Mouse (Mus musculus) mature B cell (primary cell): ENCODE measurements around the gene Hoxa9.

ENCODE experiments used
- in situ Hi-C: fragments of 300-500 bp; cut with MboI; formaldehyde crosslinking; loops from 2 replicates; pipeline ENCODE4 v1.14.3; 2019

Hoxa9 gene

DNA sequence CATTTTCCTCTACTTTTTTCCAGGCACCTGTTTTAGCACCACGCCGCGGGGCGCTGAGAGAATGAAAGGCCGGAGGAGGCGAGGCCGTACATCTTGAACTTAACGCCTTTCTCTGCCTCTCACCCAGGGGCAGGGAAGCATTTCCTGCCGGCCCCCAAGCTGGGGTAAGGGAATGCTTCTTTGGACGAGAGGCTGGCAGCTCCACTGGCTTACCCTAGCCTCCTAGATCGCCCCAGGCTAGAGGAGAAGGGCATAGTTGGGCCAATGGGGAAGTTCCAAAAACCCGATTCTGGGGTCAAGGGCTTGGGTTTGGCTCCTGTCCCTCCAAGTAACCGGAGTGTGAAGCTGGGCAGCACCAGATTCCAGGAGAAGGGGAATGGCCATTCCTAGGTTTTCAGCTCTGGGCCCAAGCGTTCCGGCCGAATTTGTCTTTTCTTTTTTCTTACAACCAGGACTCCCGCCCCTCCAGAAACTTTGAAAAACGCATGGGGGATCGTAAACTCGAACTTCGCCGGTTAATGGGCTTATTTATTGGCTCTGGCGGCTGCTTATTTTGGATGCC lies 2.2 kb upstream of the Hoxa9 start:
- in situ Hi-C loops = loop anchor here (25.0 kb wide), 1 partner anchor 1421 kb away; no protein-coding TSS in a partner anchor

DNA sequence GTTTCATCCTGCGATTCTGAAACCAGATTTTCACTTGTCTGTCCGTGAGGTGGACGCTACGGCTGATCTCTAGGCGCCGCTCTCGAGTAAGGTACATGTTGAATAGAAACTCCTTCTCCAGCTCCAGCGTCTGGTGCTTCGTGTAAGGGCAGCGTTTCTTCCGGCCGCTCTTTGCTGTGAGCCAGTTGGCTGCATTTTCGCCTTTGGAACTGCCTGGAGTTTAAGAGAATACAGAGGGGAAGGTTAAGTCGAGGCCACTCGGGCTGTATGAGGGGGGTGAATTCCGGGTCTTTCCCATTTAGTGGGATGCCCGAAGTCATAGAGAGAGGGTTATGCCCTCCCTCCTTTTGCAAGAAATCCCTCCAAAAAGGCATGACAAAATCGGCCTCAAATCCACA lies 1.7 kb upstream of the Hoxa9 start:
- in situ Hi-C loops = loop anchor here (25.0 kb wide), 1 partner anchor 1420 kb away; no protein-coding TSS in a partner anchor

DNA sequence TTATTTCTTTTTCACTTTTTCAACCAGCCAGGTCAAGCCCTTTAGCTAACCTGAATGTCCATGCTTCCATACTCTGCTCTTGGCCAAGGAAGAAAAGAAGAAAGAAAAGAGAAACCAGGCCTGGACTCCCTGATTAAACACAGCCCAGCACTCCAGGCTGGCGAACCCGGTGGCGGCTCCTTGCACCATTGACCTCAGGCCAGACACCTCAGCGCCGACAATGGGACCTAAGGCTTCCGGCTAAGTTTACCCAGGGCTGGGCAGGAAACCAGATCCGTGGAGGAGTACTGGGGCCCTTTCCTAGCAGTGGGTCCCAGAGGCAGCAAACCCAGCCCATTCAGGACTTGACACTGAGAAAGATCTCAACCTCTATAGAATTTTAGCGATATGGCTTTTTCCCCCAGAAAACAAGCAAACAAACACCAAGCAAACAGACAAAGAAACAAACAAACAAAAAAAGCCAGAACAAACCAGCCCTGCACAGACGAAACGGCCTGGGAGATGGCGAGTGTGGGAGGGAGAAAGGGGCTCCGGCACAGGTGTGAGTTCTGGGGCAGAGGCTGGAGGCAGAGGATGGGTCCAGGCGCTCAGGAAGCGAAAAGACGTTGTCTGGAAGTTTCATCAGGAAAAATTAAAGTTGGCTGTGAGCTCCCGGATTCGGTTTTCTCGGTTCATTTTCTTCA lies 1.1 kb upstream of the Hoxa9 start:
- in situ Hi-C loops = loop anchor here (25.0 kb wide), 1 partner anchor 1420 kb away; no protein-coding TSS in a partner anchor

DNA sequence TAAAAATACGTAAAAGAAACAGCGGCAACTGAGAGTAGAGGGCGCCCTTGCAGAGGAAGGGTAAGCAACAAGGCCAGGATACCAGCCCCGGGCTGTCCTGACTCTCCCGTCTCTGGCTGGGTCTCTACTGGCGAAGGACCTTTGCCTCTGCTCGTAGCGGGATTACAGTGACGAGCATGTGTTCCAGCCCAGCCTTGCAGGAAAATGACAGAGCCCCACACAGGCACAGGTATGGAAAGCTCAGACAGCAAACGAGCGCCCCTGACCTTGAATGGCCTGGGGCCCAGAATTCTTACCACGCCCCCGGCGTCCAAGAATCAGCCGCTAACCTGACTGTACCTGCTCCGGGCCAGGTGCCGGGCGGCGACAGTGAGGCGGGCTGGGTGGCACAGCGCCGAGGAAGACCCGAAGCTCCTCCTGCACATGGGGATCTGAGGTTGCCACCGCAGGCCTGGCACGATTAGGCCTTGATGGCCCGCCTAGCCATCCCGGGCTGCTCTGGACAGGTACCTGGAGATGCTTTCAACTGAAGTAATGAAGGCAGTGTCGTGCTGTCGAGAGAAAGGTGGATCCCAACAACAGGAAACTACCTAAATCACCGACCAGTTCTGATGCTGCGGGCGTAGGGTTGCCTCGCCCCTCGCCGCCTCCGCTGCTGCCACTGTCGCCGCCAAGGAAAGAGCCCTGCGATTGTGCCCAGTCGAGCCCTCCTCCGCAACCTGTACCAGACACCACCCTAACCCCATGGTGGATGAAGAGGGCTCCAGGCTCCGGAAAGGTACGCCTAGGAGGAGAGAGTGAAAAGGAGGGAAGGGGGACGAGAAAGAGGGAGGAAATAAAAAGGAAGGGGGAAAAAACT lies 1.1 kb downstream of the Hoxa9 start:
- in situ Hi-C loops = loop anchor here (5.0 to 25.0 kb wide), 4 partner anchors 645 to 1417 kb away; no protein-coding TSS in a partner anchor

DNA sequence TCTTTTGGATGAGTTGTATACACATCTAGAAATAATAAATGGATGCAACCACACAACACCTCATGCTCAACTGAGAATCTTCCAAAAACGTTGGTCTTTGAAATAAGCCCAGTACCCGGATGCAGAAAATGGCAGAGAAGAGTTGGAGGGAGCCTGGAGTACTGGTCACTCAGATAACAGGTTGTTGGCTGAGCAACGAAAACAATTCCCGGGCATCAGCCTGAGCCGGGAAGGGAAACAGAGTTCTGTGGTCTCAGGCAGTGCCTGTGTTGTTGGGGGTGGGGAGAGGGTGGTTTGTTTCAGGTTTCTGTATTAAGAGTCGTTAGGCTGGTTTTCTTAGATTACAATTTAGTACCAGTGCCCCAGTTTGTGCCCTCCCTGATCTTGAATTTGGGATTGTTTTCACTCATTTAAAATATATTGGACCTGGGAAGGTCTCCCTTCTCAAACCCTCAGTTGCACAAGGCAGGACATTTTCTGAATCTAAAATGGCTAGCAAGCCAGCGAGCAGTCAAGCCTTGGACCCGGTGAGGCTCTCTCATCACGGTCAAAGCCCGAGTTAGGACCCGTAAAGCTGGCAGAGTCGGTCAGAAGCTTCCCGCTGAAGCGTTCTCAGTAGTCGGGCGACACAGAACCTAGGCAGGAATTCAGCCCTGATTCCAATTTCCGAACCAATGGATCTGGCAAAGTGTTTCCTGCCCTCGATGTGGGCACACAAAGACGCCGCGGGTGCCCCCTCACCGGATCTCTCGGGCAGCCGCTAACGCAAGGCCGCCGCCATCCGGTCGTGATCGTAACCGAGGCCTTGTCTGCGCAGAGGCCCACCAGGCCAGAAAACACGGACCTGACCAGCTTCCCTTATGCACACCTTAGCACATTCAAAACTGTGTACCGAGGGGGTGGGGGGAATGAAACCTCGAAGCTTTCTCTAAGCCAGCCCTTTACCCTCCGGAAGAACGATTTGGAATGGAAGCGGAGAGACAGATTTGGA lies 2.1 kb downstream of the Hoxa9 start:
- in situ Hi-C loops = loop anchor here (5.0 to 25.0 kb wide), 4 partner anchors 644 to 1416 kb away; no protein-coding TSS in a partner anchor

DNA sequence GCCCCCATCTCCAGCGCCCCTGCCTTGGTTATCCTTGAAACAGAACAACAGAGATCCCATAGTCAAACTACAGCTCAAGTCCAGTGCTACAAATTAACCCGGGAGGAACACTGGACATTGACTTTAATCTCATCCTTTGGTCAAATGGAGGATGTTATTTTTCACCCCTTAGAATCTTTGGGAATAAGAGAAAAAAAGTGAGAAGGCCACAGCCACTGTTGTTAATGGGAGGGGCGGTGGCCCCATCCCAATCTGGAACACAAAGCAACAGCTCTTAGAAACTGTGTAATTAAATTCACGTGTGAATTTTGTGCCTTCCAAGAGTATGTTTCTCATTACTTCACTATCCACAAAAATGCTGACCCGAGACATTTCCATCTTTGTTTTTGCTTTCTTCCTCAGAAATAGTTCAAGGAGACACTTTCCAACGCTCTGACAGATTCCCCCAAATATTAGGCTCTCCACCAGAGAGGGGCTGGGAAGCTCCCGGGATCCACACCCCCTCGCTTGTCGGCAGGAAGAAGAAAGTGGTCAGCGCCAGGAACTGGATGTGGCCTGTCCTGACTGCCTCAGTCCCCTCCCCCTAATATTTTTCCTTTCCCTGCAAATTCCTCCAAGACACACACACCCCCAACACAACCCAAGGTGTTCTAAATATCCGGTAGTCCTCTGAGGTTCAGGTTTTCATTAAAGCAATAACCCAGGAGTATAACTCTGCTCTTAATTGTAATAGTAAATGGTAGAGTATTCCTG lies 3.2 kb downstream of the Hoxa9 start:
- in situ Hi-C loops = loop anchor here (5.0 to 25.0 kb wide), 4 partner anchors 643 to 1415 kb away; no protein-coding TSS in a partner anchor

DNA sequence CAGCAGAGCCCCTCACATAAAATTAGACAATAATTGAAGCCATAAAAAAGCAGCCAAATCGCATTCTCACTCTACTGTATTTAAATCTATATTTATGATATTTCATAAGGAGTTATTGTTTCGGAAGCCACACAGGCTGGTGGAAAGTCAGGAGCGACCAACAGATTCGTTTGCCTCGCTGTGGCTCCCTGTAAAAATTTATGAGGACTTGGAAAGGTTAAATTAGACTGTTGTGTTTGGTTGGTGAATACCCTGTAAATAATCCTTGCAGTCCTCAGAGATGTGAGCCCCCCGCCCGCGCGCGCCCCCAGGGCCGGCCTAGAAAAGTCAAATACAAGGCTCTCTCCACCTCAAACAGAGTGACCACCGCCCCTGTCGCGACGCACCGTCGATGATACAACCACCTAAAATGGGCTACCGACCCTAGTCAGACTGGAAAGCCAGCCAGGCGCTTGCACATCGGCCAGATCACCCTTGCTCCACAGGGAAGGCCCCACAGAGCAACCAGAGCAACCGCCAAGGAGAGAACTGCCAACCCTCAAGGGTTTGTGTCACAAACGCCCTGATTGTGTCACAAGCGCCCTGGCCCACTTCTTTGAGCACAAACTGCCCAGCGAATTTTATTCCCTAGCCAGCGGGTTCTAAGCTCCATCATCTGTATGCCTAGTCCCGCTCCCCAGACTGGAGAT lies 4.2 kb downstream of the Hoxa9 start:
- in situ Hi-C loops = loop anchor here (5.0 to 25.0 kb wide), 4 partner anchors 642 to 1414 kb away; no protein-coding TSS in a partner anchor

DNA sequence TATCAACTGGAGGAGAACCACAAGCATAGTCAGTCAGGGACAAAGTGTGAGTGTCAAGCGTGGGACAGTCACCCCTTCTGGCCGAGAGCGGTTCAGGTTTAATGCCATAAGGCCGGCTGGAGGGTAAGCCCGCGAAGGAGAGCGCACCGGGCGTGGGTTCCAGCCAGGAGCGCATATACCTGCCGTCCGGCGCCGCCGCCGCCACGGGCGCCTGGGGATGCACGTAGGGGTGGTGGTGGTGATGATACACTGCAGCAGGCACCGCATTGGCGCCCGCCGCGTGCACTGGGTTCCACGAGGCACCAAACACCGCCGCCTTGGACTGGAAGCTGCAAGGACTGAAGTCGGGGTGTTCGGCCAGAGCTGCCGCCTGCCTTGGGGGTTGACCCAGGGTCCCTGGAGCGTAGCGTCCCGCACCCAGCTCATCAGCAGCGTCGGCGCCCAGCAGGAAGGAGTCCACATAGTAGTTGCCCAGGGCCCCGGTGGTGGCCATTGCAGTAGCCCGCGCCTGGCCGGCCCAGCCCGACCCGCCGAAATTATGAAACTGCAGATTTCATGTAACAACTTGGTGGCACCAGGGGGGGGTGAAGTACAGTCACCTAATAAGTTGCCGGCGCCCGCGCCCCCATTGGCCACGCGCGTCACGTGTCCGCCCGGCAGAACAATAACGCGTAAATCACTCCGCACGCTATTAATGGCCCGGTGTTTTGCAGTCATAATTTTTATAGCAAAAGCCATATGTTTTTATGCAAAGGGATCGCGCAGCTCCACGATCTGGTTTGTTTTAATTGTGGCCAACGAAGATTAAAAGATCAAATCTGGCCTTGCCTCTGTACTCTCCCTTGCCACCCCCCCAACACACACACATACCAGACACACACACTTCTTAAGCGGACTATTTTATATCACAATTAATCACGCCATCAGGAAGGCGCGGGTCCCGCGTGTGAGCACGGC lies 5.0 kb downstream of the Hoxa9 start:
- in situ Hi-C loops = loop anchor here (5.0 to 25.0 kb wide), 4 partner anchors 641 to 1414 kb away; no protein-coding TSS in a partner anchor

DNA sequence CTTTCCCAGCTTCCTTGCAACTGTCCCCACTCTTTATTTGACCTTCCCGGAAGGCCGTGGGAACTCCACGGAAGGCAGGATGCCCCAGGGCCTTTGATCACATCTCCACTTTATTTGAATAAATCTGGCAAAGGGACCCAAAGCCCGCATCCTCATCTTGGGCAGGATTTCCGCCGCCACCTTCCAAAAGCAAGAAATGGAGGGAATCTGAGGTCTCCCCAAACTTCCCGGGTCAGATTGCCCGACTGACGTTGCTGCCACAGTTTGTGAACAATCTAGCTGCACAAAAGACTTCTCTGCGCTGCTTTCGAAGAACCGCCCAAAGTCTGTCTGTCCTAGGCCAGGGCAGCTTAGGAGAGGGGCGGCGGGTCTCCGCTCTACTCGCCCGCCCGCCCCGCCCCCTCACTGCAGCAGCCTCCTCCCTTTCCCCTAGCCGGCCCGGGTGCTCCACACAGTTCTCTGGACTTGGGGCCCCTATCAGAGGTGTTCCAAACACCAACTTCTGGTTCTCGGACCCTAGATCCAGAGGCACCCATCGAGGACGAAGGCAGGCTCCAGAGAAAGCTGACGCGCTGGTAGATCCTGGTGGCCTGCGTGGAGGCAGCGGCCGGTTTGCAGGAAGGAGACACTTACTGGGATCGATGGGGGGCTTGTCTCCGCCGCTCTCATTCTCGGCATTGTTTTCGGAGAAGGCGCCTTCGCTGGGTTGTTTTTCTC lies 5.8 kb downstream of the Hoxa9 start:
- in situ Hi-C loops = loop anchor here (5.0 to 25.0 kb wide), 4 partner anchors 640 to 1413 kb away; no protein-coding TSS in a partner anchor

DNA sequence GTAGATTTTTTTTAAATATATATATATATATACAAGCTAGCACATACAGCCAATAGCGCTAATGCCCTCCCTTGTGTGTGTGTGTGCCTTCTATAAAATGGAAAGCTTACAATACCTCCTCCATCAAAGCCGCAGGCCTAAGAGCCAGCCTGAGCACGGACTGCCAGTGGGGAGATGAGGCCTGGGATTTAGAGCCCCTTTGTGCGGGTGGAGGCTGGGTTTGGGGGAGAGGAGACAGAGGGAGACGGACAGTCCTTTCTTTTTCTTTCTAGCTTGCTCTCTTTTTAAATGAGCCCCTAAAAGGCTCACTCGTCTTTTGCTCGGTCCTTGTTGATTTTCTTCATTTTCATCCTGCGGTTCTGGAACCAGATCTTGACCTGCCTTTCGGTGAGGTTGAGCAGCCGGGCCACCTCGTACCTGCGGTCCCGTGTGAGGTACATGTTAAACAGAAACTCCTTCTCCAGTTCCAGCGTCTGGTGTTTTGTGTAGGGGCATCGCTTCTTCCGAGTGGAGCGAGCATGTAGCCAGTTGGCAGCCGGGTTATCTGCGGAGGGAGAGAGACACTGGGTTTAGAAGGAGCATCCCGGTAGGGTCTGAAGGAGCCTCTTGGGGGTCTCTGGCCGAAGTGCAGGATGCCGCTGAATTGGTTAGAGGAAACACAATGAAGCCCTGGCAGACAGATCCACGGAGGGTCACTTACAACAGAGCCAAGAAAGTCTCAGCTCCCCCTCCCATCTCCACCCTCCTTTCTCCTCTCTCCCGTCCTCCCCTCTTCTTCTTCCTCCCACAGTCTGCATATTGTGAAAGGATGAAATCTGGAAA lies 6.7 kb downstream of the Hoxa9 start:
- in situ Hi-C loops = loop anchor here (10.0 kb wide), 2 partner anchors 639 to 839 kb away; no protein-coding TSS in a partner anchor

DNA sequence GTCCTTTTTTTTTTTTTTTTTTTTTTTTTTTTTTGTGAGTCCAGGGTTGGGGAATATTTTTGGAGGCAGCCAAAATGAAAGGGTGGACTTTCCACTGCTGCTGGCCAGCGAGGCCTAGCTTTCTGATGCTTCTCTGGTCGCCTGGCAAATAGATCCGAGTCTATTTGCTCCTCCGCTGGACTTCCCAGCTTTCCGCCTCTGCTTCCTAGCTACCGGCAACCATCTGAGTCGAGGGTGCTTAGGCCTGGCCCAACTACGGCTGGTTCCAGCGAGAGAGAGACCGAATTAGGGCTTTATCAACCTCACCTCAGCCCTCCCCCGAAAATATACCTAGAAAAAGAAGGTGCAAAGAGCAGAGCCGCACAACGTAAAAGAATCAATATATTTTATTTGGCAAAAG lies 8.2 kb downstream of the Hoxa9 start:
- in situ Hi-C loops = loop anchor here (10.0 kb wide), 2 partner anchors 638 to 838 kb away; no protein-coding TSS in a partner anchor

DNA sequence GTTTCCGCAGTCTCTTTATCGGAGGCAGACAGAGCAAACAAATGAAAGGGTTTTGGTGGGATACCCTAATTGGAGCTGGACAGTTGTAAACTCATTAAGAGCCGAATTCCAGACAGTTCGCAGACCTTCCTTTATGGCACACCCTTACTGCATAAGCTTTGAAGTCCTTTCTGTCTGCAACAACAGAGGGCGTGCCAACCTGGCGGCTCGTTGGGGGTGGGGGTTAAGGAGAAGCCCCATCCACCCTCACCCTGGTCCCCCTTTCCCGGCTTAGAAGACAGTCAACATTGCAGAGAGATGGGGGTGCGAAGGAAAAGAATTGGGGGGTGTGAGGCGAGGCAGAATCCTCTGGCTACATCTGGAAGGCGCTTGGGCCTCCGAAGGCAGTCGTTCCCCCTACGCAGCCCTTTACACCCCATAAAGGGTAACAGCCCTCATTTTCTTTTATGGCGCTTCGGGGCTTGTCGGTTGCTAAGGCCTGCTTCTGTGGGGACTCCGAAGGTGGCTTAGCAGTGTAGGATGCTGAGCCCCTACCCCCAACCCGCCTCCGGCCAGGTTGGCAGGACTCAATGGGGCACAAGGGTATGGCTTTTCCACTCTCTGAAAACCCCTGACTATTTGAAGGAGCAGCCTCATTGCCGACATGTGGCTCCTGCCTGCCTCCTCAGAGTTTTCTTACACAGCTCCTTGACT lies 8.8 kb downstream of the Hoxa9 start:
- in situ Hi-C loops = loop anchor here (10.0 kb wide), 2 partner anchors 637 to 837 kb away; no protein-coding TSS in a partner anchor

DNA sequence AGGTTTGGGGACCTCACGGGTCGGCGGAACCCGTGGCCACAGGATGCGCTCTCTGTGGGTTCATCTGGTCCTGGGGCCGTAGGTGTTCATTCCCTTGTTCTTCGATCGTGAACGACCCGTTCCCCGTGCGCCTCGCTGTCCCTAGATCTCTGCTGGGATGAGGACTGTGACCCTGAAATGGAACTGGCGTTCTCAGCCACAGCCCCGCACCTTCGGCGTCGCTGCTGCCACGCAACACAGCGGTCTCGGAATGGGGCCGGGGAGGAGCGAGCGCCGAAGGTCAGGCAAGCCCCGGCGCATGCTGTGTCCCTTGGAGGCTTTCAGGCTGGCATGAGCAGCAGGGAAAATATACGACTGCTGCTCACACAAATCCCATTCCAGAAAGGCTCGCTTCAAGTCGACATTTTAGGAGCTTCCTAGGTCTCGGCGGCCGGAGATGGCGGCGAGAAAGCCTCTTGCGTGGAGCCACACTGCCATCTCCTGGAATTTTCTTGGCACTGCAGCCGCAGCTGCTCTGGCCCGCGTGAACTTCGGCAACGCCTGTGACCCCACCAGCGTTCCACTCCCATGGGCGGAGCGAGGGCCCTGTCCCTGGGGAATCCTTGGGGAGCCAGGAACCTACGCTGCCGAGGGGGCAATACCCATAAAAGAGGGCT lies 9.4 kb downstream of the Hoxa9 start, which contains the start of gene Hoxa7:
Hoxa7 (minus strand) TSS at position 518 of the 656 bp plus-strand sequence.
- in situ Hi-C loops = loop anchor here (10.0 kb wide), 2 partner anchors 637 to 837 kb away; no protein-coding TSS in a partner anchor

DNA sequence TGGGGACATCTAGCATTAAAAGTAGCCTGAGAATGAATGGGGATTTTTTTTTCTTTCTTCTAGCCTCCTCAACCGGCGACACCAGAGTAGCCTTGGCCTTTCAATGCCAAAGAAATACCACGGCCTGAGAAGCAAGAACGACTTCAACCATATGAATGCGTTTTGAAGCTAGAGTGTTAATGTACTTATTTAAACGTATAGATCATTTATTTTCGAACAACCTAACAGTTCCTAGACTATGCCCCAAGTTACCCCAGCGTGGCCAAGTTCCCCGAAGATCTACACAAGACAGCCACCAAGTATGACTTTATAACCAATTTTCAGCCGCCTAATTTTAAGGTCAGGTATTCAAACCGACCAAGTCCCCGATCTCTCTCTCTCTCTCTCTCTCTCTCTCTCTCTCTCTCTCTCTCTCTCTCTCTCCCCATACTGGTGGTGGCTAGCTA lies 10.0 kb downstream of the Hoxa9 start:
- in situ Hi-C loops = loop anchor here (10.0 kb wide), 2 partner anchors 636 to 836 kb away; no protein-coding TSS in a partner anchor
